Mouse (Mus musculus) forebrain, embryonic 13.5 days (tissue): Measurements from ENCODE around the gene Klf16. TPM values are rescaled to one million over a fixed set of nuclear protein-coding genes. Genes with fewer than 3 reads are reported as not detected.

Experiments used
- ATAC-seq: fragments of 200-750 bp; cut with Nextera tagmentation; 2 replicates; pipeline ENCODE4 v1.8.0; 2017
- H3K27ac ChIP-seq: fragments of 300-500 bp; sonication (generic); 2 replicates; pipeline ENCODE4 v1.5.1; 2015; ENCODE audit warnings: inconsistent platforms, mild to moderate bottlenecking, moderate library complexity
- H3K27me3 ChIP-seq: fragments of 300-500 bp; sonication (generic); 2 replicates; pipeline ENCODE4 v1.6.1; 2015; ENCODE audit warnings: mild to moderate bottlenecking, inconsistent platforms
- H3K36me3 ChIP-seq: fragments of 300-500 bp; sonication (generic); 2 replicates; pipeline ENCODE4 v1.6.1; 2015; ENCODE audit warnings: mild to moderate bottlenecking, inconsistent platforms; ENCODE audit not compliant: poor library complexity, severe bottlenecking
- H3K4me1 ChIP-seq: fragments of 300-500 bp; sonication (generic); 2 replicates; pipeline ENCODE4 v1.6.1; 2015; ENCODE audit warnings: inconsistent platforms
- H3K4me2 ChIP-seq: fragments of 300-500 bp; sonication (generic); 2 replicates; pipeline ENCODE4 v1.6.1; 2015; ENCODE audit warnings: inconsistent platforms, mild to moderate bottlenecking, moderate library complexity
- H3K4me3 ChIP-seq: fragments of 300-500 bp; sonication (generic); 2 replicates; pipeline ENCODE4 v1.5.1; 2015; ENCODE audit warnings: mild to moderate bottlenecking, inconsistent platforms
- H3K9ac ChIP-seq: fragments of 300-500 bp; sonication (generic); 2 replicates; pipeline ENCODE4 v1.6.1; 2015; ENCODE audit warnings: mild to moderate bottlenecking, inconsistent platforms
- H3K9me3 ChIP-seq: fragments of 300-500 bp; sonication (generic); replicated peaks from 2 replicates; pipeline ENCODE4 v1.6.1; 2016; ENCODE audit warnings: inconsistent platforms
- WGBS: fragments of 180-500 bp; shearing (Covaris S2); methylation state at CpG from one replicate; pipeline ENCODE4 v1.1.7; 2015; 5-methylcytosine and 5-hydroxymethylcytosine counted together
- microRNA-seq: library from miRNA; unstranded; fragments of <30 nt; microRNA quantifications from one replicate; pipeline ENCODE4, GENCODE M21; 2016
- polyA plus RNA-seq: library from polyadenylated mRNA; unstranded; fragments of >200 nt; fragmentation: Nextera tagmentation; extraction: Ambion mirVana; gene quantifications from 2 replicates; pipeline ENCODE4 v1.2.1, GENCODE M21; 2015

Klf16 gene
- polyA plus RNA-seq, 1 experiment from 2014 or later, result 6.6 TPM

DNA sequence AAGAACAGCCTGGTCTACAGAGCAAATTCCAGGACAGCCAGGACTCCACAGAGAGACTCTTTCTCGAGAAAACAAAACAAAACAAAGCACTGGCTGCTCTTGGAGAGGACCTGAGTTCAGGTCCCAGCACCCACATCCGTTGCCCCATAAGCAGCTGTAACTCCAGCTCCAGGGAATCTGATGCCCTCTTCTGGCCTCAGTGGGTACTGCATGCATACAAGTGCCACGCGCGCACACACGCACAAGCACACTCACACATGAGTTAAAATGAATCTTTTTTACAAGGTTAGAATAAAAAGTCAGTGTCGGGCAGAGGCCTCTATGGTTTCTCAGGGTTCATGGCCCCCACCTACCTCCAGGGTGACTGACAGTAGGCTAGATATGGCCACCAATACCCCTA, 53.8 kb downstream of the Klf16 start:
- ATAC-seq, result no peak
- H3K4me1 ChIP-seq, result peaks cover 5% of the 10 kb centered on the region; the same call in 1 of the 2 replicates
- no peaks in the 10 kb centered on the region for H3K36me3 ChIP-seq
- H3K4me3 ChIP-seq, result no peak overlapping the region
- H3K4me2 ChIP-seq, result no peak overlapping the region
- H3K9me3 ChIP-seq, result peaks cover 8% of the 10 kb centered on the region; the same call in 1 of the 2 replicates
- 89% methylated on average over 7 of the region's 7 CpGs for WGBS
- no peak overlapping the region for H3K9ac ChIP-seq
- peaks cover 5% of the 10 kb centered on the region; the same call in 1 of the 2 replicates for H3K27me3 ChIP-seq
- no peak overlapping the region for H3K27ac ChIP-seq

DNA sequence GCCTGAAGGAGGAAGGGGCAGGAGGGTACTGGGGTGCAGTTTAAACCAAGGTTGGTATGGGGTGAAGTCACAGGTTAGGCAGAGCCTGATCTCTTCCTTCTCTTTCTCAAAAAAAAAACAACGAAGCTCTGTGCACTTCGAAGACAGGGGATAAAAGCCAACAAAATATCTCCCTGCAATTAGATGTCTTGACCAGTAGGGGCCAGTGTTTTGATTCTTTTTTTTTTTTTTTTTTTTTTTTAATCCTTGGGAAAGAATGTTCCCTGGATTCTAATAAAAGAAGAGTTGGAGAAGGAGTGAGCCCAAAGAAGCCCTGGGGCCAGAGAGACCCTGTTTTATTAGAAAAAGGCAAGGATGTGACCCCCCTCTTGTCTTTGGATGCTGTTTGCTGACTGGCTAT, 57.8 kb downstream of the Klf16 start:
- H3K4me1 ChIP-seq, result no peaks in the 10 kb centered on the region
- no peak for ATAC-seq
- 75% methylated on average over 2 of the region's 2 CpGs for WGBS
- H3K4me2 ChIP-seq, result no peak overlapping the region
- H3K27ac ChIP-seq, result no peak overlapping the region
- H3K27me3 ChIP-seq, result peaks cover 13% of the 10 kb centered on the region; the same call in 1 of the 2 replicates
- no peak overlapping the region for H3K4me3 ChIP-seq
- H3K36me3 ChIP-seq, result no peaks in the 10 kb centered on the region
- H3K9ac ChIP-seq, result no peak overlapping the region
- peaks cover 8% of the 10 kb centered on the region; the same call in 1 of the 2 replicates for H3K9me3 ChIP-seq

Small RNAs within 50 kb of the gene (microRNA-seq; reads per million reads assigned to microRNA genes)
- not detected for gene Mir6912

Other genes starting within 250 kb of the Klf16 start
- 2.9 and 3.0 TPM in 2 replicates for gene Pcsk4, start 247.8 kb downstream of the Klf16 start, polyA plus RNA-seq
- 2.0 and 3.0 TPM in 2 replicates for gene Reep6, start 247.4 kb downstream of the Klf16 start, polyA plus RNA-seq
- 0.18 and 0.21 TPM in 2 replicates for gene Adamtsl5, start 228.9 kb downstream of the Klf16 start, polyA plus RNA-seq
- 0.40 and 0.64 TPM in 2 replicates for gene Plk5, start 220.9 kb downstream of the Klf16 start, polyA plus RNA-seq
- gene Mex3d, start 189.7 kb downstream of the Klf16 start, polyA plus RNA-seq, result 15.5 and 16.6 TPM in 2 replicates
- gene Mbd3, start 177.8 kb downstream of the Klf16 start, polyA plus RNA-seq, result 304 and 319 TPM in 2 replicates
- 593 and 623 TPM in 2 replicates for gene Uqcr11, start 170.5 kb downstream of the Klf16 start, polyA plus RNA-seq
- 112 and 119 TPM in 2 replicates for gene Tcf3, start 143.7 kb downstream of the Klf16 start, polyA plus RNA-seq
- gene Onecut3, start 82.5 kb downstream of the Klf16 start, polyA plus RNA-seq, result 0.35 and 0.57 TPM in 2 replicates
- 0.33 and 0.36 TPM in 2 replicates for gene Atp8b3, start 38.2 kb downstream of the Klf16 start, polyA plus RNA-seq
- 27.5 and 30.8 TPM in 2 replicates for gene Rexo1, start 15.8 kb downstream of the Klf16 start, polyA plus RNA-seq
- gene Abhd17a, start 13.0 kb upstream of the Klf16 start, polyA plus RNA-seq, result 72.3 and 74.9 TPM in 2 replicates
- 56.7 and 69.6 TPM in 2 replicates for gene Scamp4, start 25.6 kb upstream of the Klf16 start, polyA plus RNA-seq
- gene Adat3, start 25.6 kb upstream of the Klf16 start, polyA plus RNA-seq, result 4.8 and 6.7 TPM in 2 replicates
- 4.0 and 4.4 TPM in 2 replicates for gene Gm49322, start 28.7 kb upstream of the Klf16 start, polyA plus RNA-seq
- gene Csnk1g2, start 45.5 kb upstream of the Klf16 start, polyA plus RNA-seq, result 55.0 and 73.2 TPM in 2 replicates
- 59.2 and 61.2 TPM in 2 replicates for gene Btbd2, start 79.8 kb upstream of the Klf16 start, polyA plus RNA-seq
- gene Mknk2, start 100.8 kb upstream of the Klf16 start, polyA plus RNA-seq, result 52.3 and 55.1 TPM in 2 replicates
- 47.9 and 51.6 TPM in 2 replicates for gene Mob3a, start 124.7 kb upstream of the Klf16 start, polyA plus RNA-seq
- gene Izumo4, start 124.9 kb upstream of the Klf16 start, polyA plus RNA-seq, result 24.5 and 26.3 TPM in 2 replicates
- 80.2 and 82.9 TPM in 2 replicates for gene Ap3d1, start 164.9 kb upstream of the Klf16 start, polyA plus RNA-seq
- 19.9 and 21.1 TPM in 2 replicates for gene Dot1l, start 177.9 kb upstream of the Klf16 start, polyA plus RNA-seq
- 63.5 and 67.3 TPM in 2 replicates for gene Sf3a2, start 220.9 kb upstream of the Klf16 start, polyA plus RNA-seq
- 141 and 151 TPM in 2 replicates for gene Plekhj1, start 221.3 kb upstream of the Klf16 start, polyA plus RNA-seq
- gene Amh, start 227.9 kb upstream of the Klf16 start, polyA plus RNA-seq, result 0.13 TPM in 1 of 2 replicates, not detected in the other
- gene Jsrp1, start 236.2 kb upstream of the Klf16 start, polyA plus RNA-seq, result 0.26 TPM in 1 of 2 replicates, not detected in the other
- 1,581 and 1,699 TPM in 2 replicates for gene Oaz1, start 249.3 kb upstream of the Klf16 start, polyA plus RNA-seq